9 mouse cellular contexts compared by ENCODE assay signal in the genomic region with DNA sequence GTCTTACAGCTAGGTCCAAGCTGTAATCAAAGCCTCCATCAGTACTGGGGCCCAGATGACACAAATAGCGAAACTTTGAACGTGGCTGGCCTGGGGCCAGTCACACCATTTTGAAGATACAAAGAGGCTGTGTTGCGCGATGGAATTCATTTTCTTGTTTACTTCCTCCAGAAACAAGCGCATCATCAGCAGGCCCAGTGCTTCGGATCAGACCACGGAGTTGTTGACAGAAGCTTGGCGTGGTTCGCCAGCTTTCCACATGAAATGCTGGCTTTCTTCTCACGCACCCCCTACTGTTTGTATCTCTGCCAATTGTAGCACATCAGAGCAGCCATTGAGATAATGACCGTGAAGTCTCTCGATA.
A peak's percentile ranks its signal among the peaks of the same experiment; 100 is the strongest.
DNase-seq lines count a peak whose midpoint lies in the region; ATAC-seq lines count a peak whose summit lies in the region.
"Had no signal": no experiment of that assay in that cellular context is flagged by ENCODE, and none has a peak within 500 bp of the region (broad histone marks: within the 10 kb centered on the region; RNA-seq: fewer than 3 reads in every experiment).

No protein-coding gene starts in this region.

- peak; percentile 86 for DNase-seq in Muller cell, postnatal 12 days (ENCODE audit: inconsistent ontology term)
- peak; percentile 60 to 74 for DNase-seq in cerebellum, postnatal 25 days
- DNase-seq in gastrocnemius, adult 18-20 months (ENCODE audit: low spot score): peak; percentile 23
- DNase-seq in c-Kit-positive CD71-positive TER-119-positive erythroid progenitor cells, embryonic 14.5 days (ENCODE audit: low spot score): no peak

- no peaks in the 10 kb centered on the region; the same call in none of the 2 replicates for H3K27me3 ChIP-seq in hindbrain, embryonic 16.5 days (replicated peaks; ENCODE audit: control insufficient read depth, insufficient read depth, low read length)
- H3K27me3 ChIP-seq in limb, embryonic 12.5 days: no peaks in the 10 kb centered on the region
- peaks cover 35% of the 10 kb centered on the region for H3K27me3 ChIP-seq in neural tube, embryonic 13.5 days
- H3K27me3 ChIP-seq in intestine, embryonic 15.5 days (replicated peaks): no peaks in the 10 kb centered on the region

- H3K27ac ChIP-seq in hindbrain, embryonic 16.5 days (ENCODE audit: low read depth, low read length): no peak overlapping the region; the same call in 1 of the 2 replicates
- H3K27ac ChIP-seq in limb, embryonic 12.5 days: no peak overlapping the region
- H3K27ac ChIP-seq in neural tube, embryonic 13.5 days (replicated peaks): peak overlapping the region; percentile 15; the same call in 1 of the 2 replicates
- no peak overlapping the region for H3K27ac ChIP-seq in intestine, embryonic 15.5 days

- peaks cover 17% of the 10 kb centered on the region for H3K4me1 ChIP-seq in hindbrain, embryonic 16.5 days (ENCODE audit: control insufficient read depth, insufficient read depth, low read depth, low read length)
- peaks cover 25% of the 10 kb centered on the region for H3K4me1 ChIP-seq in limb, embryonic 12.5 days (replicated peaks)
- H3K4me1 ChIP-seq in neural tube, embryonic 13.5 days (replicated peaks): peaks cover 40% of the 10 kb centered on the region
- no peaks in the 10 kb centered on the region for H3K4me1 ChIP-seq in intestine, embryonic 15.5 days (replicated peaks)

- H3K4me2 ChIP-seq in hindbrain, embryonic 16.5 days (ENCODE audit: low read length): peak overlapping the region; percentile 6
- no peak overlapping the region for H3K4me2 ChIP-seq in limb, embryonic 12.5 days
- peak overlapping the region; percentile 32 for H3K4me2 ChIP-seq in neural tube, embryonic 13.5 days
- H3K4me2 ChIP-seq in intestine, embryonic 15.5 days (replicated peaks): no peak overlapping the region

- H3K9me3 ChIP-seq in hindbrain, embryonic 16.5 days (ENCODE audit: control insufficient read depth, low read length): no peaks in the 10 kb centered on the region
- no peaks in the 10 kb centered on the region for H3K9me3 ChIP-seq in limb, embryonic 12.5 days
- H3K9me3 ChIP-seq in neural tube, embryonic 13.5 days: no peaks in the 10 kb centered on the region
- no peaks in the 10 kb centered on the region for H3K9me3 ChIP-seq in intestine, embryonic 15.5 days

- peak; percentile 91 for ATAC-seq in hindbrain, embryonic 16.5 days
- ATAC-seq in limb, embryonic 12.5 days (ENCODE audit: insufficient number of reproducible peaks, insufficient read depth, low FRiP score, low TSS enrichment, low read depth): 0 out of 2 replicates have a peak, but pooled peaks have one; percentile 43
- ATAC-seq in neural tube, embryonic 13.5 days (ENCODE audit: low read depth): peak; percentile 88
- no peak for ATAC-seq in intestine, embryonic 15.5 days

- 12% methylated on average over 12 of the region's 12 CpGs for WGBS in hindbrain, embryonic 16.5 days
- WGBS in limb, embryonic 12.5 days: 73% methylated on average over 12 of the region's 12 CpGs
- 18% methylated on average over 12 of the region's 12 CpGs for WGBS in neural tube, embryonic 13.5 days
- WGBS in intestine, embryonic 15.5 days: 61% methylated on average over 12 of the region's 12 CpGs

- H3K36me3 ChIP-seq in hindbrain, embryonic 16.5 days (ENCODE audit: control insufficient read depth, insufficient read depth, low read length): no peaks in the 10 kb centered on the region
- no peaks in the 10 kb centered on the region for H3K36me3 ChIP-seq in limb, embryonic 12.5 days
- no peaks in the 10 kb centered on the region for H3K36me3 ChIP-seq in neural tube, embryonic 13.5 days
- H3K36me3 ChIP-seq in intestine, embryonic 15.5 days: no peaks in the 10 kb centered on the region
- H3K36me3 ChIP-seq: G1E had no signal

- no peak overlapping the region for H3K9ac ChIP-seq in hindbrain, embryonic 16.5 days (ENCODE audit: low read depth, low read length)
- no peak overlapping the region for H3K9ac ChIP-seq in limb, embryonic 12.5 days (replicated peaks)
- no peak overlapping the region for H3K9ac ChIP-seq in neural tube, embryonic 13.5 days
- no peak overlapping the region for H3K9ac ChIP-seq in intestine, embryonic 15.5 days

- no peak overlapping the region for H3K4me3 ChIP-seq in hindbrain, embryonic 16.5 days (ENCODE audit: low read length)
- no peak overlapping the region for H3K4me3 ChIP-seq in limb, embryonic 12.5 days (replicated peaks)
- H3K4me3 ChIP-seq in neural tube, embryonic 13.5 days: no peak overlapping the region
- H3K4me3 ChIP-seq in intestine, embryonic 15.5 days (replicated peaks): no peak overlapping the region

Comparison
In these comparisons a context has a peak if more than half of its experiments do, and no peak if none do; other contexts are left out.
1. H3K4me2 ChIP-seq: peak in hindbrain, embryonic 16.5 days (single experiment) and neural tube, embryonic 13.5 days (single experiment); none in limb, embryonic 12.5 days (single experiment) and intestine, embryonic 15.5 days (single experiment).